Mouse (Mus musculus) hindbrain, embryonic 10.5 days (tissue): ENCODE data around the gene Dgkh. TPM values are rescaled to one million over a fixed set of nuclear protein-coding genes. Genes with fewer than 3 reads are reported as not detected.
"Not testable (repeated sequence)": the region's sequence is repeated elsewhere in the genome, so short reads cannot be mapped to it uniquely, and the experiment has no call there.

Source experiments
- DNase-seq: peaks from one replicate; pipeline ENCODE4 v3.0.0-alpha.2; 2017; ENCODE audit warnings: low spot score
- H3K27ac ChIP-seq: fragments of 300-500 bp; sonication (generic); 2 replicates; pipeline ENCODE4 v1.5.1; 2016; ENCODE audit warnings: mild to moderate bottlenecking, moderate library complexity
- H3K27me3 ChIP-seq: fragments of 300-500 bp; sonication (generic); 2 replicates; pipeline ENCODE4 v1.6.1; 2016; ENCODE audit warnings: mild to moderate bottlenecking; ENCODE audit not compliant: poor library complexity, insufficient read depth, severe bottlenecking
- H3K36me3 ChIP-seq: fragments of 300-500 bp; sonication (generic); 2 replicates; pipeline ENCODE4 v1.6.1; 2016; ENCODE audit warnings: mild to moderate bottlenecking, moderate library complexity
- H3K4me1 ChIP-seq: fragments of 300-500 bp; sonication (generic); replicated peaks from 2 replicates; pipeline ENCODE4 v1.6.1; 2016; ENCODE audit warnings: mild to moderate bottlenecking
- H3K4me3 ChIP-seq: fragments of 300-500 bp; sonication (generic); 2 replicates; pipeline ENCODE4 v1.5.1; 2016; ENCODE audit warnings: mild to moderate bottlenecking, moderate library complexity
- H3K9me3 ChIP-seq: fragments of 300-500 bp; sonication (generic); 2 replicates; pipeline ENCODE4 v1.6.1; 2016; ENCODE audit warnings: mild to moderate bottlenecking, moderate library complexity
- WGBS: fragments of 180-500 bp; shearing (Covaris S2); methylation state at CpG from one replicate; pipeline ENCODE4 v1.1.7; 2016; 5-methylcytosine and 5-hydroxymethylcytosine counted together
- polyA plus RNA-seq: library from polyadenylated mRNA; unstranded; fragments of >200 nt; fragmentation: Nextera tagmentation; extraction: Ambion mirVana; gene quantifications from 2 replicates; pipeline ENCODE4 v1.2.1, GENCODE M21; 2016

Gene Dgkh
- polyA plus RNA-seq, 1 experiment from 2014 or later = 0.88 TPM

GRCm38 (mm10) chr14:78734203-78734602 is 1.6 kb upstream of the Dgkh start:
- not testable (repeated sequence) for H3K27ac ChIP-seq, H3K4me3 ChIP-seq, H3K36me3 ChIP-seq, H3K9me3 ChIP-seq, DNase-seq
- 29% methylated on average over 5 of the region's 5 CpGs for WGBS
- H3K27me3 ChIP-seq = peaks cover 51% of the 10 kb centered on the region
- H3K4me1 ChIP-seq = peaks cover 29% of the 10 kb centered on the region

DNA sequence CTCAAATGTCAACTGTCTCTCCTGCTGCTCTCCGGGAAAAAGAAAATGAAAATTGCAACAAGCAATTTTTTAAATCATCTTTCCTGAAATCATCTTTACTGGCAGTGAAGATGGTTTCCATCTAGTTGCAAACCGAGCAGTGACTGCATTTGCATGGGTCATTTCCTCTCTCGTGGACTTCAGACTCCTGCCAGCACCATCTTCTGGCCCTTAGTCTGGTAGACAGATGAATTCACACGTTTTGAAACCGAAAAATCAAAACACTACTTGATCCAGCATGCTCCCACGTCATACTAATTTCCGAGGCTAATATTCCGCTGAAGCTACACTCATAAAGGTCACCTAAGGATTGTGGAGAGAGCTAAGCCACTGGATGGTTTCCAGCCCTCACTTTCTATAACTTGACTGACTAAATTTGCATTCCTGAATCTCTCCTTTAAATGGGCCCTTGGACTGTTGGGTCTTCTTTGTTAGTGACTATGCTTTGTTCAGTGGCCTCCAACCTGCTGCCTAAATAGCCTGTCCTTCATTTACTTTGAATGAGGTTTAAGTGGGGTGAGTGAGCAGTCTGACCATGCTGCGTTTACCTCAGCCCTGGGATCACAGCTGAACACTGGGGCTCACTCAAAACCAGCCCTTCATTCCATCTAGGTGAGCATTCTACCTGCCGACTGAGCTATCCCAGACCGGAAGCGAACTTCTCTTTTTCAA is 945 bp upstream of the Dgkh start:
- DNase-seq = peak; percentile 19
- H3K36me3 ChIP-seq = no peaks in the 10 kb centered on the region
- no peaks in the 10 kb centered on the region for H3K9me3 ChIP-seq
- H3K27me3 ChIP-seq = peaks cover 57% of the 10 kb centered on the region
- H3K4me3 ChIP-seq = peak overlapping the region; percentile 80
- 18% methylated on average over 12 of the region's 12 CpGs for WGBS
- H3K27ac ChIP-seq = peak overlapping the region; percentile 93
- H3K4me1 ChIP-seq = peaks cover 29% of the 10 kb centered on the region

GRCm38 (mm10) chr14:78731852-78732616 is 542 bp downstream of the Dgkh start:
- Histone ChIP-seq H3K27ac (peak overlapping the region; percentile 93), H3K4me1 (peaks cover 29% of the 10 kb centered on the region), H3K36me3 (no peaks in the 10 kb centered on the region), H3K9me3 (no peaks in the 10 kb centered on the region), H3K27me3 (peaks cover 70% of the 10 kb centered on the region), H3K4me3 (peak overlapping the region; percentile 80)
- WGBS = under 1% methylated on average over 85 of the region's 90 CpGs
- peak; percentile 64 for DNase-seq

DNA sequence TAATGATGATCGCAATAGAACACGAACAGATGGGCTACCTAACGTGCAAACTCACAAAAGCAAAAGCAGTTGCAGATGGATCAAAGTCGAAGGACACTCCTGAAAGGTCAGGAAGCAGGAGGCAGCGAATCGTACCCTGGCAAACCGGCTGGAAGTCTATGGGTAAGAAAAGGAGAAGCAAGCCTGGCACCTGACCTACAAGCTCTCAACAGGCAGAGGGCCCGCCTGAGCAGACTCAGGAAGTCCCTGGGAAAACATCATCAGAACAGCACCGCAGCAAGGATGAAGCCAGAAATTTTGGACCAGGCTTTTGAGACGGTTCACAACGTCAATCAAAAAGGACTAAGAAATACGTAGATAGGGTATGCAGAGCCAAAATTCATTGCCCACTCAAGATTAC is 1.3 kb downstream of the Dgkh start:
- peaks cover 78% of the 10 kb centered on the region for H3K27me3 ChIP-seq
- 6% methylated on average over 12 of the region's 12 CpGs for WGBS
- peak; percentile 30 for DNase-seq
- H3K9me3 ChIP-seq = no peaks in the 10 kb centered on the region
- no peaks in the 10 kb centered on the region for H3K36me3 ChIP-seq
- no peak overlapping the region for H3K27ac ChIP-seq
- peaks cover 33% of the 10 kb centered on the region for H3K4me1 ChIP-seq
- H3K4me3 ChIP-seq = peak overlapping the region; percentile 80

DNA sequence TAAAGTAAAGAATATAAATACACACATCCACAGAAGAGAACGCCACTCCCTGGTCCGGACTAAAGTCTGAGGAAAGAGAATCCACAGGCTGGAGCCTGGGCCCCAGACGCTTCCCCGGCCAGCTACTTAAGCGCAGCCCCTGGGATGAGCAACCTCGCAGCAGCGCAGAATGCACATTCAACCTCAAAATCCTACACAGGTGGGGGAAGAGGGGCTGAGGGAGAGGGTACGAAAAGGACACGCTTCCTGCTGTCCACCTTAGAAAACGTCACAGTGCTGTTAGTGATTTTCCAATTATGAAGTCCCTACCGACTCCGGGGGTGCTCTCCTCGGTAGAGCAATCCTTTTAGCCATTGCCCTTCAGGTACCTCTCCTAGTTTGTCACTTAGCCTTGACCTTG is 6.6 kb downstream of the Dgkh start:
- H3K27ac ChIP-seq = no peak overlapping the region
- H3K27me3 ChIP-seq = peaks cover 58% of the 10 kb centered on the region
- DNase-seq = peak; percentile 10
- no peaks in the 10 kb centered on the region for H3K36me3 ChIP-seq
- H3K4me1 ChIP-seq = peaks cover 30% of the 10 kb centered on the region
- H3K4me3 ChIP-seq = peak overlapping the region; percentile 71
- no peaks in the 10 kb centered on the region for H3K9me3 ChIP-seq
- WGBS = 10% methylated on average over 13 of the region's 13 CpGs

DNA sequence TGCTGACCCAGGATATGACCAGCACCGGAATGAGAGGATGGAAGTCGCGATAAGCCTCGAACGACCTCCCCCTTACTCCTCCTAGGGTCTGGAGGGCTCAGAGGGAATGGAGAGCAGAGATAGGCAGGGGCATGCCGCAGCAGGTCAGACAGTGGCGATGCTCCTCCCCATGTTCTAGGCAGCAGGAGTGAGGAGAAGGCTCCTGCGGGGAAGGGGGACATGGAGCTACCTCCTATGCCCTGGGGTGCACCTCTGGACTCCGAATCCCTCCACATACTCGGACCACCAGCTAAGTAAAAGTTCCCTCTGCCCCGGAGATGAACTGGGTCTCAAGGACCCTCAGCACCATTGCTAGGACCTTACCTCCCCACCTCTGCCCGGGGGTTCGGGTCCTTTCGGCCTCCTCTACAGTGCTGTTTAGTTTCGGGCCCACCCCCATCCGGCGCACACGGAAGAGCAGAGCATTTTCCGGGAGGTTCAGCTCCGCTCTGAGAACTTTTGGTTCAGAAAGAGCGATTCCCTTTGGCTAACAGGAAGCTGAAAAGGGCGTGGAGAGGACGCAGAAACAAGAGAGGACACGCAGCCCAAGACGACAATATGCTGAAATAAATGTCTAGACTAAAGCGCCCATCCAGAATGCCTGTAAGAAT is 7.1 kb downstream of the Dgkh start:
- no peak for DNase-seq
- Histone ChIP-seq H3K36me3 (no peaks in the 10 kb centered on the region), H3K27me3 (peaks cover 53% of the 10 kb centered on the region), H3K27ac (peak overlapping the region; percentile 78), H3K4me1 (peaks cover 29% of the 10 kb centered on the region), H3K9me3 (no peaks in the 10 kb centered on the region), H3K4me3 (peak overlapping the region; percentile 71)
- under 1% methylated on average over 26 of the region's 26 CpGs for WGBS

- Histone ChIP-seq H3K27ac (peak overlapping the region; percentile 78), H3K9me3 (no peaks in the 10 kb centered on the region), H3K4me1 (peaks cover 25% of the 10 kb centered on the region), H3K36me3 (no peaks in the 10 kb centered on the region), H3K4me3 (peak overlapping the region; percentile 71), H3K27me3 (peaks cover 45% of the 10 kb centered on the region)
- DNase-seq = peak; percentile 65
- 1% methylated on average over 52 of the region's 52 CpGs for WGBS
Measured at GRCm38 (mm10) chr14:78724414-78725306, 7.9 kb downstream of the Dgkh start.

GRCm38 (mm10) chr14:78723655-78724054 is 8.9 kb downstream of the Dgkh start:
- not testable (repeated sequence) for DNase-seq, H3K4me3 ChIP-seq, H3K36me3 ChIP-seq, H3K27ac ChIP-seq, H3K9me3 ChIP-seq
- Histone ChIP-seq H3K4me1 (peaks cover 25% of the 10 kb centered on the region), H3K27me3 (peaks cover 35% of the 10 kb centered on the region)
- 91% methylated on average over 4 of the region's 4 CpGs for WGBS

DNA sequence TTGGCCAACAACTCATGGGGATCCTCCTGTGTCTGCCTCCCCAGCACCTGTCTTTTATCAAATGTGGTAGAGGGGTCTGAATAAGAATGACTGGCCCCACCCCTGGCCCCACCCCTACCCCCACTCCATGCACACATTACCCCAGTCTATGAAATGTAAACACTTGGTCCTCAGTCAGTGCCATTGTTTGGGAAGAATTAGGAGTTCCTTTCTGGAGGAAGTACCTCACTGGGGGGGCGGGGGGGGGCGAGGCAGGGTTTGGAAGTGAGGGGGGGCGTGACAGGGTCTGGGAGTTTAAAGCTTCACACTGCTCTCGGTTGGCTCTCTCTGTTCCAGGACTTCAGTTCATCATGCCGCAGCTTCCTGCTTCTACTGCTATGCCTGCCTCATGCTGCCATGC is 10.5 kb downstream of the Dgkh start:
- Histone ChIP-seq H3K9me3 (no peaks in the 10 kb centered on the region), H3K4me1 (peaks cover 25% of the 10 kb centered on the region)
- WGBS = 71% methylated on average over 5 of the region's 5 CpGs

DNA sequence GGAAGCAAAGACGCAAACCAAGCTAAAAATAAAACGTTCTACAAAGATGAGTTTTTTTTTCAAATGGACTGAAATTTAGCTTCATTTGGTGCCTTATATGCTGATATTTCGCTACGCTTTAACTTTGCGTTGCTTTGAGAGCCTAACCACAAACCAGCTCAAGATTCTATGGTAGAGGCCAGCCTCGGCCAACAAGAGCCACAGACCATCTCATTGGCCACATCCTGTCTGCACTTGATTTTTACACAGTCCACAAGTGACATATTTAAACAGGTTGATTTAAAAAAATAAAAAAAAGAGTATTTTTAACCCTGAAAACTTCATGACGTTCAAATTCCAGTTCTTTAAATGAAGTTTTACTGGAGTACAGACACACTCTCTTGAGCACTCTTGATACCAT is 16.5 kb downstream of the Dgkh start:
- no peaks in the 10 kb centered on the region for H3K9me3 ChIP-seq

More for the DNA sequence above, 10.5 kb downstream of the Dgkh start:
- H3K4me3 ChIP-seq = no peak overlapping the region
- no peaks in the 10 kb centered on the region for H3K36me3 ChIP-seq
- DNase-seq = no peak
- H3K27me3 ChIP-seq = peaks cover 22% of the 10 kb centered on the region
- H3K27ac ChIP-seq = no peak overlapping the region

GRCm38 (mm10) chr14:78712565-78713148 is 19.9 kb downstream of the Dgkh start:
- Histone ChIP-seq H3K27me3 (no peaks in the 10 kb centered on the region), H3K9me3 (no peaks in the 10 kb centered on the region), H3K27ac (peak overlapping the region; percentile 42; the same call in 1 of the 2 replicates), H3K36me3 (no peaks in the 10 kb centered on the region), H3K4me3 (no peak overlapping the region), H3K4me1 (peaks cover 8% of the 10 kb centered on the region)
- WGBS = 60% methylated on average over 20 of the region's 20 CpGs
- DNase-seq = no peak

More for the DNA sequence above, 16.5 kb downstream of the Dgkh start:
- Histone ChIP-seq H3K4me3 (no peak overlapping the region), H3K27ac (no peak overlapping the region), H3K36me3 (no peaks in the 10 kb centered on the region), H3K4me1 (peaks cover 8% of the 10 kb centered on the region), H3K27me3 (no peaks in the 10 kb centered on the region)
- DNase-seq = no peak
- 93% methylated on average over 7 of the region's 7 CpGs for WGBS

DNA sequence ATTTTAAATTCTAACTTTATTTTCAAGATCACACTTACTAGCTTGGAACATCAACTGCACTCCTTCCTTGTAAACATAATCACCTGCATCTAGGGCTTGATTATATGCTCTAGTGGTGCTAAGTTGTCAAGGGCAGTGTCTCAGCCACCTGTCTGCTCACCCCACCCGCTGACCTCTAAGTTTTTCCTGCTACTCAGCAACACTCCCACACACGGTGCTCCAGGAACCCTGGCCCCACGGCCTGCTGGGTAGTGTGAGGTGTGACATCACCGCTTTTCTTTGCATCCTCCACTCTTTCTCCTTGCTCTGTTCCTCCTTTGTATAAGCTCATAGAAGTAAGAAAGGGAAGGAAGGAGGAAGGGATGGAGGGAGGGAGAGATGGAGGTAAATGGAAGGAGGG is 21.9 kb downstream of the Dgkh start:
- WGBS = 82% methylated on average over 4 of the region's 4 CpGs
- no peaks in the 10 kb centered on the region for H3K36me3 ChIP-seq
- H3K4me3 ChIP-seq = no peak overlapping the region
- DNase-seq = no peak
- H3K27me3 ChIP-seq = no peaks in the 10 kb centered on the region
- no peaks in the 10 kb centered on the region for H3K9me3 ChIP-seq
- no peak overlapping the region for H3K27ac ChIP-seq
- H3K4me1 ChIP-seq = peaks cover 10% of the 10 kb centered on the region
